Mouse (Mus musculus): ENCODE results near the gene Neurod2. TPM values are rescaled to one million over a fixed set of nuclear protein-coding genes. Genes with fewer than 3 reads are reported as not detected.
A peak's percentile ranks its signal among the peaks of the same experiment; 100 is the strongest.

The Neurod2 gene
- total RNA-seq (2021) = not detected
- long read RNA-seq, experiment 1 = 0 reads
- long read RNA-seq, experiment 2 = 0 reads

- DNase-seq = no peak
- intact Hi-C loops (cut with DNase I; ENCODE audit: low total_unique reads) = no loop called here
Measured at GRCm38 (mm10) chr11:98329081-98329959, at the start of gene Neurod2. TSS of gene Neurod2 (minus strand) at chr11:98329648.

- intact Hi-C loops (cut with DNase I; ENCODE audit: low total_unique reads) = no loop called here
- DNase-seq = peak; percentile 64
Measured at GRCm38 (mm10) chr11:98377787-98378186, 48.3 kb upstream of the Neurod2 start.

GRCm38 (mm10) chr11:98376756-98377155 is 47.3 kb upstream of the Neurod2 start:
- intact Hi-C loops (cut with DNase I; ENCODE audit: low total_unique reads) = no loop called here
- DNase-seq = no peak

- DNase-seq = no peak
- intact Hi-C loops (cut with DNase I; ENCODE audit: low total_unique reads) = no loop called here
Measured at GRCm38 (mm10) chr11:98374266-98374665, 44.8 kb upstream of the Neurod2 start.

DNA sequence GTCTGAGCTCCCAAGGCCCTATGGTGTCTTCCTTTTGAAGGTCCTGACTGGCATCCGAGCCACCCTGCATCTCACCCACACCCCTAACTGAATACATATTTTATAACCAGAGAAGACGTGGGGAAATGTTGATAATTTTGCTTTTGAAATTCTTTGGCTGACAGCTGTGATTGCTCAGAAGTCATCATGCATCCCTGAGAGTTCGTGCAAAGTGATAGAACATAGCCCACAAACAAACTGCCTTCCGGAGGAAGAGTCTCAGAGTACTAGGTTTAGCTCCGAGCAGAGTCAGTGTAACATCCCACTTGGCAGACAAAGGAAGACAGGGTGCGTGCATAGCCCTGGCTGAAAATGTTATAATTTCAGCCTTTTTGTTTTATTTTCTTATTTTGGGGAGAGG is 43.8 kb upstream of the Neurod2 start:
- intact Hi-C loops (cut with DNase I; ENCODE audit: low total_unique reads) = no loop called here
- no peak for DNase-seq

- intact Hi-C loops (cut with DNase I; ENCODE audit: low total_unique reads) = no loop called here
- peak; percentile 60 for DNase-seq
Measured at GRCm38 (mm10) chr11:98372406-98372805, 43.0 kb upstream of the Neurod2 start.

DNA sequence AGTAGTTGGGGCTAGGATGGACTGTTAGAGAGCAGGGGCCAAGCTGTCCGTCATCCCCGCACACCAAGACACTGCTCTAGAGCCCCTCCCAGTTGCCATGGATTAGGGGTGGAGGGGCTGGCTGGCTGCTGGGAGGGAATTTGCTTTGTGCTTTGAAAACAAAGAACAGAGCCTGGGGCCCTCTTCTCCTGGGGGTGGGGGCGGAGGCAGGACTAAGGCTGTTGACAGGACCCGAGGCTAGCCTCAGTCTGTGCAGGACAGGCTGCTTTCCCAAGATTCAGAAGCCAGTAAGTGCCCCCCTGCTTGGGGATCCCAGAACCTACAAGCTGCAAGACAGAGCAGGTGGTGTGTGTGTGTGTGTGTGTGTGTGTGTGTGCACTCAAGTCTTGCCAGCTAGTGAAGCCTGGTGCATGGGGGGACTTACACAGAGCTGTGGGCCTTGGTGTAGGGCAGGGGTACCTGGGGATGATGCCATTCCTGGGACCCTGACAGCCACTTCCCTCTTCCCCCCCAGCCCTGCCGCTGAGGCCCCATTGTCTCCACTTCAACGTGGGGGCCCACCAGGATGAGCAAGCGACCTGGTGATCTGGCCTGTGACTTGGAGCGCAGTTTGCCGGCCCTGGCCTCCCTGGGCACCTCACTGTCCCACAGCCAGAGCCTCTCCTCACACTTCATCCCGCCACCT is 42.2 kb upstream of the Neurod2 start:
- no peak for DNase-seq
- intact Hi-C loops (cut with DNase I; ENCODE audit: low total_unique reads) = no loop called here

DNA sequence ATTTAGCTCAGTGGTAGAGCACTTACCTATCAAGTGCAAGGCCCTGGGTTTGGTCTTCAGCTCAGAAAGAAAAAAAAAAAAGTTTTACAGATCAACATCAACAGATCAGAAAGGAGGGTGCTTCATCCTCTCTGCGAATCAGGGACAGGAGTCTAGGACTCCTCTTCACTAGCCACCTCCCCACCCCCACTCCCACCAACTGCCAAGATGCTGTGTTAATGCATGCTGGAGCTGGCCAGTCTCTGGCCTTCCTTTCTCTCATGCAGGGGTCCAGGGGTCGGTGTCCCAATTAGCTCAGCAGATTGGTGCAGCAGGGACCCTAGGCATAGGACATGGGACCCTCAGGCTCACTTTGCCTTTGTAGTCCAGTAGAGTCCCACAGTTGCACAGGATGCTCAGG is 41.1 kb upstream of the Neurod2 start:
- intact Hi-C loops (cut with DNase I; ENCODE audit: low total_unique reads) = no loop called here

DNA sequence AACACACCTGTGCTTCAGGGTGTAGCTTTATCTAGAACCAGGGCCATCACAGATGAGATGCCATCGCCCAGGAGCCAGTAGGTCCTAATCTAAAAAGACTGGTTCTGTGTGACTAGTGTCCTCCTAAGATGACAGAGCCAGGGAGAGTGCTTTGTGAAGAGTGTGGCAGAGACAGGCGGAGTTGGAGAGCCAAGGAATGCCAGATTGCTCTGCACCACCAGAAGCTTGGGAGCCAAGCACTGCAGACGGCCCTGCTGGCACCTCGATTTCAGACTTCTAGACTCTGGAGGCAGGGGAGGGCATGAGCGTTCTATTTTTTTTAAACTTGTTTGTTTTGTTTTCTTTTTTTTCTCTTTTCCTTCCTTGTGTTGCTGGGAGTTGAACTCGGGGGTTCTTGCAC is 39.9 kb upstream of the Neurod2 start:
- no peak for DNase-seq
- intact Hi-C loops (cut with DNase I; ENCODE audit: low total_unique reads) = no loop called here

More for the DNA sequence above, 41.1 kb upstream of the Neurod2 start:
- DNase-seq = no peak

GRCm38 (mm10) chr11:98367863-98368186 is 38.4 kb upstream of the Neurod2 start:
- no peak for DNase-seq
- intact Hi-C loops (cut with DNase I; ENCODE audit: low total_unique reads) = no loop called here

- intact Hi-C loops (cut with DNase I; ENCODE audit: low total_unique reads) = no loop called here
- no peak for DNase-seq
Measured at GRCm38 (mm10) chr11:98367171-98367862, 37.9 kb upstream of the Neurod2 start.

- intact Hi-C loops (cut with DNase I; ENCODE audit: low total_unique reads) = no loop called here
- no peak for DNase-seq
Measured at GRCm38 (mm10) chr11:98366290-98366689, 36.8 kb upstream of the Neurod2 start.

DNA sequence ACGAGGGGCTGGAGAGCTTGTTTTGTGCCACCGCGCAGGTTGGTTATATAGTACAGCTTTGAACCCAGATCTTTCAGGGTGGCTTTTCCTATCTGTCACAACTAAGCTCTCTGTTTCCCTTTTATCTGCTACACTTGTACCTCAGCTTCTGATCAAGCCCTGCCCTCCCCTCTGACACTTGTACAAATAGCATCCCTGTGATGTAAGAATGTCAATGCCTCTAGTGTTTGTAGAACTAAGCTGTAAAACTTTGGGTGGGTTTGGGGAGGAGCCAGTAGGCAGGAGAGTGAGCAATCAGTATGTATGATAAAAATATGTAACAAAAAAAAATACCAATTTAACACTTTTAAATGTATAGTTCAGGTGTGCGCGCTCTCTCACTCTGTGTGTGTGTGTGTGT is 35.0 kb upstream of the Neurod2 start:
- DNase-seq = no peak
- intact Hi-C loops (cut with DNase I; ENCODE audit: low total_unique reads) = no loop called here

- no peak for DNase-seq
- intact Hi-C loops (cut with DNase I; ENCODE audit: low total_unique reads) = no loop called here
Measured at GRCm38 (mm10) chr11:98363817-98364216, 34.4 kb upstream of the Neurod2 start.

DNA sequence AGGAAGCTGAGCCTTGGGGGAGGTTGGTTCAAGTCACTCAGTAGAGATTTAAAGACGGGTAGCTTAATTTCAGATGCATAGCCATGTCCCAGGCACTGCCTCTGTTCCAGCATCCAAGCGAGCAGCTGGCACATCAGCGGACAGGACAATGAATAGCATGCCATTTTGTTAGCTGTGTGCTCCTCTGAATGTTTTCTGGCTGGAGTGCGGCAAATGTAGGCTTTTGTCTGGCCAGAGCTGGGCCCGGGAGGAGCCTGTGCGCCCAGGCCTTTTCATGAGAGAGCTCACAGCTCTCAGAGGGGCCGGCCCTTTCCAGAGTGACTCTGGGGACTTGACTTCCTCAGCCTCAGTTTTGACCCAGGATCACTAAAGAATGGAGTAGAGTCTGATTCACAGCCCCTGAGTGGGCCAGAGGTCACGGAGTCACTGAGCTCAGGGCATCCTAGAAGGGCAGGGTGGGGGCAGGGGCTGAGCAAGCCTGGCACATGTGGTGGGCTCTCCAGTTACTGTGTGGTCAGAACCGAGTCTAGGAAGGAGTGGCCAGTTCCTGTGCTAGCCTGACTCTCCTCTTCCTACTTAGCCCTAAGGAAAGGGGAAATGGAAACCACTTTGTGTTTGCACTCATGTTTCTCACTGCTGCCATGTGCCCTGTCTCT is 31.5 kb upstream of the Neurod2 start:
- DNase-seq = no peak
- intact Hi-C loops (cut with DNase I; ENCODE audit: low total_unique reads) = no loop called here

DNA sequence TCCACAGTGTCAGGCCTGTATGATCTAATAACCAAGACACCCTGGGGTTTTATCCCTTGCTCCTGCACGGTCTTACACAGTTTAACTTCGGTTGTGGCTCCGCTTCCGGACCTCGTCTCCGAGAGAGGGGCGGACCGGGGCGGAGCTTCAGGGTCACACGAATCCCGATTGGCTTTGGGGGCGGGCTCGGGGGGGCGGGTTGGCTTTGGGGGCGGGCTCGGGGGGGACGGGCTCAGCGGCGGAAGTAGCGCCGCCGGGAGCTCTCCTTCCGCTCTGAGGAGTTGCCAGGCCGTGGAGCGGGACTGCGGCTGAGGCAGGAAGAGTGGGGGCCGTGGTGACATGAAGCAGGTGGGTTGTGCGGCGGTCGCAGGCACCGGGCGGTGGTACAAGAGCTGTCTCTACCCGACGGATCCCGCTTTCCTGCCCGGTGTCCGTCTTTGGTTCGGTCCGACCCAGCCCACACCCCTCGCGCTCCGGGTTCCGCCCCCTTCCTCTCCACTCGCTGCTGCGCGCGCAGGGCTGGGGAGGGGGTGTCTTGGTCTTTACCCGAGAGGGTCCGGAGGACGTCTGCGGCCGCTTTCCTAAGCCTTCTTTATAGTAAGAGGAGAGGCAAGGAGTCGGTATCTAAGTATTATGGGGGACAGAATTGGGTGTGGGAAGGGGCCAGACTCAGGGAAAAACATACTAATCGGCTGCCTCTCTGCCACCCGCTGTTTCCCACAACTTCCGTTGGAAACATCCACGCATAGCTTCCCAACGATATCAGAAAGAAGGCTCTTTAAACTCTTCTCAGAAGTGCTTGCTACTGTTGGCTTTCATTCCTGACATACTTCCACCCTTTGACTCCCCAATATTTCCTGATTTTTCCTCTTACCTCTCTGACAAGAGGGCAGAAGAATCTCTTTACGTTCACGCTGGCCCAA is 29.0 kb upstream of the Neurod2 start, which contains the start of gene Stard3:
Gene Stard3, plus strand, starts transcription at position 208 of the 923 bp plus-strand sequence.
- intact Hi-C loops (cut with DNase I; ENCODE audit: low total_unique reads) = no loop called here
- DNase-seq = peak; percentile 94

GRCm38 (mm10) chr11:98357396-98358160 is 28.1 kb upstream of the Neurod2 start:
- intact Hi-C loops (cut with DNase I; ENCODE audit: low total_unique reads) = no loop called here
- no peak for DNase-seq

All from gastrocnemius, postnatal 14 days (tissue).